Mouse (Mus musculus) adrenal gland, postnatal 4 days (tissue): Measurements from ENCODE around the gene Espn. TPM values are rescaled to one million over a fixed set of nuclear protein-coding genes. Genes with fewer than 3 reads are reported as not detected.
A peak's percentile ranks its signal among the peaks of the same experiment; 100 is the strongest.

Experiments
- DNase-seq, 2 experiments: peaks; one replicate each; pipeline ENCODE4 v3.0.0; 2021 to 2022; ENCODE audit warnings: low spot score in 2 of 2, mixed read lengths in 2 of 2
- total RNA-seq, 2 experiments: library from RNA; stranded (reverse); gene quantifications; 2 replicates each; pipeline ENCODE4 v1.2.3; 2021

Gene Espn
- total RNA-seq, 2 experiments from 2014 or later: 1.0 to 5.1 TPM

- DNase-seq: no peak
Measured at GRCm38 (mm10) chr4:152151451-152151965, 663 bp downstream of the Espn start.

GRCm38 (mm10) chr4:152150546-152150945 lies 1.6 kb downstream of the Espn start:
- DNase-seq: no peak

- DNase-seq: no peak
Measured at GRCm38 (mm10) chr4:152146033-152146827, 5.9 kb downstream of the Espn start.

- DNase-seq: no peak
Measured at GRCm38 (mm10) chr4:152145473-152145872, 6.7 kb downstream of the Espn start.

- no peak for DNase-seq
Measured at GRCm38 (mm10) chr4:152143632-152144031, 8.5 kb downstream of the Espn start.

GRCm38 (mm10) chr4:152141521-152142135 lies 10.5 kb downstream of the Espn start:
- no peak for DNase-seq

- DNase-seq: no peak
Measured at GRCm38 (mm10) chr4:152140441-152140840, 11.7 kb downstream of the Espn start.

GRCm38 (mm10) chr4:152138497-152139260 lies 13.5 kb downstream of the Espn start:
- peak; percentile 81 to 89 for DNase-seq

GRCm38 (mm10) chr4:152136876-152137250 lies 15.3 kb downstream of the Espn start:
- no peak for DNase-seq

- no peak for DNase-seq
Measured at GRCm38 (mm10) chr4:152136112-152136875, 15.9 kb downstream of the Espn start.

- no peak for DNase-seq
Measured at GRCm38 (mm10) chr4:152135363-152135762, 16.8 kb downstream of the Espn start.

GRCm38 (mm10) chr4:152134507-152134906 lies 17.7 kb downstream of the Espn start:
- no peak for DNase-seq

GRCm38 (mm10) chr4:152133213-152133612 lies 19.0 kb downstream of the Espn start:
- no peak for DNase-seq

- no peak for DNase-seq
Measured at GRCm38 (mm10) chr4:152132772-152133169, 19.4 kb downstream of the Espn start.

- no peak for DNase-seq
Measured at GRCm38 (mm10) chr4:152131809-152132771, 20.1 kb downstream of the Espn start.

- no peak for DNase-seq
Measured at GRCm38 (mm10) chr4:152130771-152131653, 21.2 kb downstream of the Espn start.

GRCm38 (mm10) chr4:152129395-152129930 lies 22.7 kb downstream of the Espn start:
- no peak for DNase-seq

- DNase-seq: no peak
Measured at GRCm38 (mm10) chr4:152128784-152129183, 23.4 kb downstream of the Espn start.

- no peak for DNase-seq
Measured at GRCm38 (mm10) chr4:152127884-152128283, 24.3 kb downstream of the Espn start.
